Mouse (Mus musculus) B cell, adult 67 days (primary cell): ENCODE measurements around the gene Cnn1. TPM values are rescaled to one million over a fixed set of nuclear protein-coding genes. Genes with fewer than 3 reads are reported as not detected.

ENCODE experiments used
- total RNA-seq, 2 experiments: library from RNA; stranded (reverse); gene quantifications; 4 replicates each; pipeline ENCODE4 v1.2.4; 2023

The Cnn1 gene
- total RNA-seq: not detected

GRCm38 (mm10) chr9:22098993-22099696 lies at the start of gene Cnn1:
Gene Cnn1, plus strand, starts transcription at chr9:22099216.

GRCm38 (mm10) chr9:22051958-22052254 lies 47.1 kb upstream of the Cnn1 start, which contains the start of gene Elavl3:
Gene Elavl3, minus strand, starts transcription at chr9:22052023.

GRCm38 (mm10) chr9:22070791-22071573 lies 28.0 kb upstream of the Cnn1 start, which contains the start of the genes Gm49318 and Zfp653:
Gene Gm49318, minus strand, starts transcription at chr9:22071259.
Gene Zfp653, minus strand, starts transcription at chr9:22071376.

GRCm38 (mm10) chr9:22085022-22085834 lies 13.8 kb upstream of the Cnn1 start, which contains the start of gene Ecsit:
Gene Ecsit, minus strand, starts transcription at chr9:22085438.

GRCm38 (mm10) chr9:22116740-22117426 lies 17.9 kb downstream of the Cnn1 start, which contains the start of gene Elof1:
Gene Elof1, minus strand, starts transcription at chr9:22117172.

GRCm38 (mm10) chr9:22135644-22136390 lies 36.8 kb downstream of the Cnn1 start, which contains the start of gene Acp5:
Gene Acp5, minus strand, starts transcription at chr9:22135711.

GRCm38 (mm10) chr9:22156497-22157245 lies 57.7 kb downstream of the Cnn1 start, which contains the start of gene Pigyl:
Gene Pigyl, plus strand, starts transcription at chr9:22156846.

Other genes starting within 250 kb of the Cnn1 start
- gene Dock6, start 246.6 kb upstream of the Cnn1 start, total RNA-seq: 10 to 100 TPM; 14.8 to 16.8 TPM
- 1 to 10 TPM; 2.8 to 4.7 TPM for gene Rab3d, start 181.0 kb upstream of the Cnn1 start, total RNA-seq
- not detected for gene Ccdc159, start 171.7 kb upstream of the Cnn1 start, total RNA-seq
- under 1 TPM in 1 of 2 experiments, not detected in 1; 0.87 TPM for gene Tmem205, start 171.7 kb upstream of the Cnn1 start, total RNA-seq
- 1 to 10 TPM in 1 of 2 experiments, under 1 TPM in 1; 0.87 to 1.6 TPM for gene Plppr2, start 162.2 kb upstream of the Cnn1 start, total RNA-seq
- gene Swsap1, start 143.5 kb upstream of the Cnn1 start, total RNA-seq: 10 to 100 TPM; 10.2 to 12.1 TPM
- gene Epor, start 135.7 kb upstream of the Cnn1 start, total RNA-seq: under 1 TPM in 1 of 2 experiments, not detected in 1; 0.49 TPM
- gene Rgl3, start 109.8 kb upstream of the Cnn1 start, total RNA-seq: not detected
- not detected for gene Ccdc151, start 96.6 kb upstream of the Cnn1 start, total RNA-seq
- 10 to 100 TPM; 68.4 to 71.0 TPM for gene Prkcsh, start 96.4 kb upstream of the Cnn1 start, total RNA-seq
- gene Elavl3, start 47.2 kb upstream of the Cnn1 start, total RNA-seq: not detected
- not detected for gene Gm49318, start 28.0 kb upstream of the Cnn1 start, total RNA-seq
- 10 to 100 TPM; 33.3 to 36.1 TPM for gene Zfp653, start 27.8 kb upstream of the Cnn1 start, total RNA-seq
- gene Ecsit, start 13.8 kb upstream of the Cnn1 start, total RNA-seq: 10 to 100 TPM; 22.1 to 27.1 TPM
- gene Elof1, start 18.0 kb downstream of the Cnn1 start, total RNA-seq: 10 to 100 TPM; 41.6 to 49.2 TPM
- gene Acp5, start 36.5 kb downstream of the Cnn1 start, total RNA-seq: 100 to 1,000 TPM; 205 to 239 TPM
- gene Pigyl, start 57.6 kb downstream of the Cnn1 start, total RNA-seq: 10 to 100 TPM in 1 of 2 experiments, 1 to 10 TPM in 1; 9.0 to 12.4 TPM
- not detected for gene Zfp872, start 88.9 kb downstream of the Cnn1 start, total RNA-seq
- 10 to 100 TPM; 39.3 to 41.9 TPM for gene Zfp809, start 126.5 kb downstream of the Cnn1 start, total RNA-seq
- gene Zfp599, start 160.7 kb downstream of the Cnn1 start, total RNA-seq: 1 to 10 TPM; 2.1 to 3.4 TPM
- gene Zfp810, start 208.4 kb downstream of the Cnn1 start, total RNA-seq: 10 to 100 TPM; 15.6 to 21.3 TPM